Mouse (Mus musculus): ENCODE measurements around the gene Rara. TPM values are rescaled to one million over a fixed set of nuclear protein-coding genes. Genes with fewer than 3 reads are reported as not detected.

Rara gene
- polyA plus RNA-seq, 1 experiment from 2014 or later: 16.4 TPM

- WGBS: 2% methylated on average over 12 of the region's 12 CpGs
- no peak for ATAC-seq (ENCODE audit: low FRiP score)
- H3K4me1 ChIP-seq: peaks cover 87% of the 10 kb centered on the region
These were observed 13.8 kb downstream of the Rara start for GRCm38 (mm10) chr11:98941341-98941825.

GRCm38 (mm10) chr11:98941826-98942550, 14.4 kb downstream of the Rara start:
- ATAC-seq (ENCODE audit: low FRiP score): peak; percentile 53
- Histone ChIP-seq H3K9me3 (no peaks in the 10 kb centered on the region), H3K27ac (peak overlapping the region; percentile 88), H3K36me3 (replicated peaks) (no peaks in the 10 kb centered on the region), H3K4me3 (replicated peaks) (peak overlapping the region; percentile 52), H3K4me2 (peak overlapping the region; percentile 93), H3K27me3 (peaks cover 13% of the 10 kb centered on the region), H3K4me1 (peaks cover 81% of the 10 kb centered on the region), H3K9ac (peak overlapping the region; percentile 65)
- 4% methylated on average over 15 of the region's 15 CpGs for WGBS

More at GRCm38 (mm10) chr11:98941341-98941825, 13.8 kb downstream of the Rara start:
- Histone ChIP-seq H3K9ac (peak overlapping the region; percentile 65), H3K36me3 (replicated peaks) (no peaks in the 10 kb centered on the region), H3K9me3 (no peaks in the 10 kb centered on the region), H3K27ac (peak overlapping the region; percentile 88), H3K27me3 (peaks cover 17% of the 10 kb centered on the region), H3K4me2 (peak overlapping the region; percentile 93), H3K4me3 (replicated peaks) (peak overlapping the region; percentile 52)

GRCm38 (mm10) chr11:98942555-98942922, 14.9 kb downstream of the Rara start:
- peak overlapping the region; percentile 65 for H3K9ac ChIP-seq
- H3K4me1 ChIP-seq: peaks cover 78% of the 10 kb centered on the region
- no peak for ATAC-seq (ENCODE audit: low FRiP score)

GRCm38 (mm10) chr11:98942923-98943641, 15.5 kb downstream of the Rara start:
- H3K27ac ChIP-seq: peak overlapping the region; percentile 88
- peaks cover 72% of the 10 kb centered on the region for H3K4me1 ChIP-seq
- no peaks in the 10 kb centered on the region for H3K36me3 ChIP-seq (replicated peaks)
- H3K9me3 ChIP-seq: no peaks in the 10 kb centered on the region
- no peak overlapping the region for H3K4me3 ChIP-seq (replicated peaks)
- WGBS: 61% methylated on average over 8 of the region's 8 CpGs
- peaks cover 13% of the 10 kb centered on the region for H3K27me3 ChIP-seq
- H3K4me2 ChIP-seq: peak overlapping the region; percentile 93; the same call in 1 of the 2 replicates
- no peak for ATAC-seq (ENCODE audit: low FRiP score)
- H3K9ac ChIP-seq: peak overlapping the region; percentile 65

More at GRCm38 (mm10) chr11:98942555-98942922, 14.9 kb downstream of the Rara start:
- 60% methylated on average over 3 of the region's 3 CpGs for WGBS
- no peaks in the 10 kb centered on the region for H3K9me3 ChIP-seq
- peaks cover 13% of the 10 kb centered on the region for H3K27me3 ChIP-seq
- H3K36me3 ChIP-seq (replicated peaks): no peaks in the 10 kb centered on the region
- peak overlapping the region; percentile 52 for H3K4me3 ChIP-seq (replicated peaks)
- peak overlapping the region; percentile 88 for H3K27ac ChIP-seq
- peak overlapping the region; percentile 93 for H3K4me2 ChIP-seq

- H3K36me3 ChIP-seq (replicated peaks): no peaks in the 10 kb centered on the region
- no peak overlapping the region for H3K4me2 ChIP-seq
- H3K27me3 ChIP-seq: peaks cover 4% of the 10 kb centered on the region
- H3K4me1 ChIP-seq: peaks cover 64% of the 10 kb centered on the region
- peak overlapping the region; percentile 36; the same call in 1 of the 2 replicates for H3K9ac ChIP-seq
- H3K4me3 ChIP-seq (replicated peaks): no peak overlapping the region
- no peaks in the 10 kb centered on the region for H3K9me3 ChIP-seq
- no peak for ATAC-seq (ENCODE audit: low FRiP score)
- 35% methylated on average over 14 of the region's 14 CpGs for WGBS
- H3K27ac ChIP-seq: peak overlapping the region; percentile 88
These were observed 16.3 kb downstream of the Rara start for GRCm38 (mm10) chr11:98943741-98944461.

- H3K4me3 ChIP-seq (replicated peaks): no peak overlapping the region
- H3K9ac ChIP-seq: no peak overlapping the region
- H3K4me1 ChIP-seq: peaks cover 60% of the 10 kb centered on the region
- H3K27ac ChIP-seq: no peak overlapping the region
- H3K27me3 ChIP-seq: no peaks in the 10 kb centered on the region
- H3K9me3 ChIP-seq: no peaks in the 10 kb centered on the region
- WGBS: 30% methylated on average over 11 of the region's 11 CpGs
- H3K36me3 ChIP-seq (replicated peaks): no peaks in the 10 kb centered on the region
- H3K4me2 ChIP-seq: no peak overlapping the region
- ATAC-seq (ENCODE audit: low FRiP score): no peak
These were observed 17.4 kb downstream of the Rara start for GRCm38 (mm10) chr11:98944897-98945604.

GRCm38 (mm10) chr11:98945605-98945977, 18.0 kb downstream of the Rara start:
- ATAC-seq (ENCODE audit: low FRiP score): no peak
- 0 out of 2 replicates have a peak, but pooled peaks cover 4% of the 10 kb centered on the region for H3K36me3 ChIP-seq (replicated peaks)
- peaks cover 55% of the 10 kb centered on the region for H3K4me1 ChIP-seq
- H3K27me3 ChIP-seq: no peaks in the 10 kb centered on the region
- H3K4me3 ChIP-seq (replicated peaks): no peak overlapping the region
- 67% methylated on average over 3 of the region's 3 CpGs for WGBS
- H3K4me2 ChIP-seq: no peak overlapping the region
- no peaks in the 10 kb centered on the region for H3K9me3 ChIP-seq
- no peak overlapping the region for H3K9ac ChIP-seq
- no peak overlapping the region for H3K27ac ChIP-seq

- H3K9me3 ChIP-seq: no peaks in the 10 kb centered on the region
- 91% methylated on average over 18 of the region's 18 CpGs for WGBS
- H3K4me2 ChIP-seq: no peak overlapping the region
- no peak overlapping the region for H3K4me3 ChIP-seq (replicated peaks)
- H3K9ac ChIP-seq: no peak overlapping the region
- H3K36me3 ChIP-seq (replicated peaks): 0 out of 2 replicates have a peak, but pooled peaks cover 5% of the 10 kb centered on the region
- no peak for ATAC-seq (ENCODE audit: low FRiP score)
- no peaks in the 10 kb centered on the region for H3K27me3 ChIP-seq
- no peak overlapping the region for H3K27ac ChIP-seq
- peaks cover 44% of the 10 kb centered on the region for H3K4me1 ChIP-seq
These were observed 20.5 kb downstream of the Rara start for GRCm38 (mm10) chr11:98947969-98948569.

GRCm38 (mm10) chr11:98949242-98949957, 21.8 kb downstream of the Rara start:
- Histone ChIP-seq H3K4me2 (no peak overlapping the region), H3K27me3 (no peaks in the 10 kb centered on the region), H3K4me3 (replicated peaks) (no peak overlapping the region), H3K9me3 (no peaks in the 10 kb centered on the region), H3K36me3 (replicated peaks) (0 out of 2 replicates have a peak, but pooled peaks cover 5% of the 10 kb centered on the region), H3K27ac (no peak overlapping the region), H3K9ac (no peak overlapping the region), H3K4me1 (peaks cover 44% of the 10 kb centered on the region)
- WGBS: 70% methylated on average over 12 of the region's 12 CpGs
- no peak for ATAC-seq (ENCODE audit: low FRiP score)

- Histone ChIP-seq H3K4me3 (replicated peaks) (no peak overlapping the region), H3K4me2 (no peak overlapping the region), H3K9me3 (no peaks in the 10 kb centered on the region), H3K27me3 (no peaks in the 10 kb centered on the region), H3K4me1 (peaks cover 44% of the 10 kb centered on the region), H3K27ac (no peak overlapping the region), H3K9ac (no peak overlapping the region), H3K36me3 (replicated peaks) (0 out of 2 replicates have a peak, but pooled peaks cover 5% of the 10 kb centered on the region)
- no peak for ATAC-seq (ENCODE audit: low FRiP score)
- WGBS: 83% methylated on average over 7 of the region's 7 CpGs
These were observed 22.4 kb downstream of the Rara start for GRCm38 (mm10) chr11:98949958-98950460.

- WGBS: 85% methylated on average over 9 of the region's 9 CpGs
- H3K36me3 ChIP-seq (replicated peaks): 0 out of 2 replicates have a peak, but pooled peaks cover 5% of the 10 kb centered on the region
- no peak for ATAC-seq (ENCODE audit: low FRiP score)
- H3K4me1 ChIP-seq: peaks cover 45% of the 10 kb centered on the region
- H3K27ac ChIP-seq: no peak overlapping the region
- H3K9me3 ChIP-seq: no peaks in the 10 kb centered on the region
- no peak overlapping the region for H3K4me2 ChIP-seq
- no peak overlapping the region for H3K4me3 ChIP-seq (replicated peaks)
- H3K9ac ChIP-seq: no peak overlapping the region
- H3K27me3 ChIP-seq: no peaks in the 10 kb centered on the region
These were observed 22.9 kb downstream of the Rara start for GRCm38 (mm10) chr11:98950484-98950883.

All from forebrain, embryonic 12.5 days (tissue).